Mouse (Mus musculus) spleen, embryonic (tissue): ENCODE measurements around the gene Gm5741.

ENCODE experiments used
- CTCF ChIA-PET: fragments of 350-600 bp; sonication (Branson Sonifier 250); formaldehyde crosslinking; loops from one replicate; lab custom pipeline; 2022; lab: Charles Lee

Gm5741 gene

GRCm38 (mm10) chr8:85033867-85034266 lies 33.9 kb downstream of the Gm5741 start:
- CTCF ChIA-PET, result interaction anchor here (0.6 kb wide), 1 partner anchor 27 kb away, joined by 4 read pairs; no protein-coding TSS in a partner anchor

GRCm38 (mm10) chr8:85032622-85033311 lies 35.0 kb downstream of the Gm5741 start:
- CTCF ChIA-PET, result no interaction called here

- CTCF ChIA-PET, result no interaction called here
These were observed 38.5 kb downstream of the Gm5741 start for GRCm38 (mm10) chr8:85029271-85029670.

GRCm38 (mm10) chr8:85027922-85028321 lies 39.9 kb downstream of the Gm5741 start:
- CTCF ChIA-PET, result no interaction called here

- CTCF ChIA-PET, result no interaction called here
These were observed 40.3 kb downstream of the Gm5741 start for GRCm38 (mm10) chr8:85027516-85027855.

- CTCF ChIA-PET, result interaction anchor here (0.5 to 0.6 kb wide), 2 partner anchors 10 to 321 kb away, joined by 3 to 4 read pairs; partner anchors contain the start of gene Tnpo2
These were observed 40.9 kb downstream of the Gm5741 start, which contains the start of gene Trir for GRCm38 (mm10) chr8:85026670-85027515. Gene Trir (plus strand): TSS chr8:85026823.

GRCm38 (mm10) chr8:85025098-85025932 lies 42.5 kb downstream of the Gm5741 start, which contains the start of gene Asna1:
Gene Asna1 (minus strand): TSS chr8:85025281.
- CTCF ChIA-PET, result no interaction called here

GRCm38 (mm10) chr8:85023846-85024245 lies 43.9 kb downstream of the Gm5741 start:
- CTCF ChIA-PET, result interaction anchor here (0.6 to 0.9 kb wide), 2 partner anchors 95 to 167 kb away, joined by 3 to 13 read pairs; partner anchors contain the start of gene Farsa

- CTCF ChIA-PET, result interaction anchor here (0.5 kb wide), 1 partner anchor 15 kb away, joined by 3 read pairs; the partner anchor contains the start of gene Tnpo2
These were observed 46.2 kb downstream of the Gm5741 start for GRCm38 (mm10) chr8:85021514-85022055.
